ENCODE assay signal across 9 mouse cellular contexts in the genomic region with DNA sequence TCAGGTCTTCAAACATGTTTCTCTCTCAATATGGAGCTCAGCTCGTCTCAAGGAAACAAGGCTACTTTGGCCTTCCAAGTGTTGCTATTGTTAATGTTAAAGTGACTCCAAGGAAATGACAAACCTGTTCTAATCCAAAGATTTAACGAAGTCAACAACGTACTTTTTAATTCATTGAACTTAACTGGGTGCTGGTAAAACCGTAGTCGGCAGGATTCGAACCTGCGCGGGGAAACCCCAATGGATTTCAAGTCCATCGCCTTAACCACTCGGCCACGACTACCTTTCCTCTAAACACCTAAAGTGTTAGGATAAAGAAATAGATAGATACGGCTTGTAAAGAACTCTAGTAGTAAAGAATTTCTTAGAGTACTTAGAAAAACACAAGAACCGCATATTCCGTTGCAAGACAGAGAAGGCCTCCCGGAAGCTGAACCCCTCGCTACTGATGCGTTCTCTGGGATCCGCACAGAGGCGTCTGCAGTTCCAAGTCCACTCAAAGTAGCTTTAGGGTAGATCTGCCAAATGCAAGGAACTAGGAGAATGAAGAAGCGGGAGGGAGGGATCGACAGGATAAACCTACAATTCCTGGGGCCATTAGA. TPM values are rescaled to one million over a fixed set of nuclear protein-coding genes. Genes with fewer than 3 reads are reported as not detected.
DNase-seq lines count a peak whose midpoint lies in the region; ATAC-seq and TF ChIP-seq lines count a peak whose summit lies in the region.
"Had no signal": no experiment of that assay in that cellular context is flagged by ENCODE, and none has a peak within 500 bp of the region (broad histone marks: within the 10 kb centered on the region; RNA-seq: fewer than 3 reads in every experiment).

No protein-coding gene starts in this region.

- H3K27me3 ChIP-seq in hindbrain, embryonic 10.5 days (ENCODE audit: insufficient read depth, poor library complexity, severe bottlenecking): 0 out of 2 replicates have a peak, but pooled peaks cover 18% of the 10 kb centered on the region
- H3K27me3 ChIP-seq in hindbrain, embryonic 14.5 days (ENCODE audit: control insufficient read depth, insufficient read depth, low read length): peaks cover 46% of the 10 kb centered on the region
- peaks cover 12% of the 10 kb centered on the region; the same call in 1 of the 2 replicates for H3K27me3 ChIP-seq in embryonic facial prominence, embryonic 13.5 days
- H3K27me3 ChIP-seq in liver, embryonic 14.5 days (ENCODE audit: control insufficient read depth, insufficient read depth, low read length): no peaks in the 10 kb centered on the region

- no peaks in the 10 kb centered on the region for H3K9me3 ChIP-seq in hindbrain, embryonic 10.5 days
- no peaks in the 10 kb centered on the region for H3K9me3 ChIP-seq in hindbrain, embryonic 14.5 days (ENCODE audit: control insufficient read depth, low read length)
- no peaks in the 10 kb centered on the region for H3K9me3 ChIP-seq in embryonic facial prominence, embryonic 13.5 days
- H3K9me3 ChIP-seq in liver, embryonic 14.5 days (ENCODE audit: control insufficient read depth, low read length): no peaks in the 10 kb centered on the region

- TF ChIP-seq EP300 in liver, embryonic 14.5 days (IDR thresholded peaks at IDR 0.05; ENCODE audit: low read depth): no peak

- peak; percentile 61 for DNase-seq in hindbrain, embryonic 10.5 days (ENCODE audit: low spot score)
- no peak for DNase-seq in hindbrain, embryonic 14.5 days (ENCODE audit: low spot score)
- peak; percentile 93 for DNase-seq in ES-CJ7 (ENCODE audit: low read depth, low spot score)
- DNase-seq in liver, embryonic 14.5 days (ENCODE audit: low read depth in 3 of 3, low spot score in 3 of 3): no peak
- no peak for DNase-seq in adrenal gland, adult (ENCODE audit: inconsistent age in 2 of 2, low spot score in 1 of 2)
- no peak for DNase-seq in adrenal gland, postnatal 25 days
- no peak for DNase-seq in left cerebral cortex, adult 11 months (ENCODE audit: low spot score)
- DNase-seq: lung, postnatal 36 days had no signal

- H3K4me3 ChIP-seq in hindbrain, embryonic 10.5 days: peak overlapping the region; percentile 44
- no peak overlapping the region for H3K4me3 ChIP-seq in hindbrain, embryonic 14.5 days (replicated peaks; ENCODE audit: low read length)
- H3K4me3 ChIP-seq in embryonic facial prominence, embryonic 13.5 days: peak overlapping the region; percentile 18; the same call in 1 of the 2 replicates
- peak overlapping the region; percentile 44 to 72 for H3K4me3 ChIP-seq in liver, embryonic 14.5 days (ENCODE audit: insufficient read depth in 1 of 2, low read depth in 2 of 2, low read length in 2 of 2)

- 1% methylated on average over 21 of the region's 21 CpGs for WGBS in hindbrain, embryonic 10.5 days
- WGBS in hindbrain, embryonic 14.5 days: 5% methylated on average over 21 of the region's 21 CpGs
- WGBS in embryonic facial prominence, embryonic 13.5 days: 5% methylated on average over 21 of the region's 21 CpGs
- WGBS in liver, embryonic 14.5 days (ENCODE audit: insufficient replicate concordance): 2% methylated on average over 21 of the region's 21 CpGs

- no peak for TF ChIP-seq CTCF in liver, embryonic 14.5 days (IDR thresholded peaks at IDR 0.05; ENCODE audit: low read depth)

- ATAC-seq in hindbrain, embryonic 14.5 days (ENCODE audit: low FRiP score): no peak
- no peak for ATAC-seq in embryonic facial prominence, embryonic 13.5 days (ENCODE audit: insufficient number of reproducible peaks, insufficient read depth, low FRiP score, low TSS enrichment, low read depth)
- peak; percentile 69 for ATAC-seq in liver, embryonic 14.5 days (ENCODE audit: insufficient read depth)

- peaks cover 10% of the 10 kb centered on the region for H3K4me1 ChIP-seq in hindbrain, embryonic 10.5 days (replicated peaks)
- H3K4me1 ChIP-seq in hindbrain, embryonic 14.5 days (replicated peaks; ENCODE audit: control insufficient read depth, insufficient read depth, low read length): no peaks in the 10 kb centered on the region
- H3K4me1 ChIP-seq in embryonic facial prominence, embryonic 13.5 days: 0 out of 2 replicates have a peak, but pooled peaks cover 2% of the 10 kb centered on the region
- H3K4me1 ChIP-seq in liver, embryonic 14.5 days (replicated peaks; ENCODE audit: control insufficient read depth in 2 of 2, insufficient read depth in 2 of 2, low read length in 1 of 2): peaks cover 5 to 10% of the 10 kb centered on the region in 2 experiments; a peak in 3 of 4 replicates

- no peak overlapping the region for H3K9ac ChIP-seq in hindbrain, embryonic 14.5 days
- H3K9ac ChIP-seq in embryonic facial prominence, embryonic 13.5 days: no peak overlapping the region
- peak overlapping the region; percentile 48 for H3K9ac ChIP-seq in liver, embryonic 14.5 days (replicated peaks)

- no peaks in the 10 kb centered on the region for H3K36me3 ChIP-seq in hindbrain, embryonic 10.5 days
- no peaks in the 10 kb centered on the region for H3K36me3 ChIP-seq in hindbrain, embryonic 14.5 days (replicated peaks; ENCODE audit: control insufficient read depth, insufficient read depth)
- no peaks in the 10 kb centered on the region for H3K36me3 ChIP-seq in embryonic facial prominence, embryonic 13.5 days
- H3K36me3 ChIP-seq in liver, embryonic 14.5 days (replicated peaks; ENCODE audit: control insufficient read depth, insufficient read depth, low read depth): no peaks in the 10 kb centered on the region

- H3K4me2 ChIP-seq in hindbrain, embryonic 14.5 days (replicated peaks): no peak overlapping the region
- H3K4me2 ChIP-seq in embryonic facial prominence, embryonic 13.5 days: peak overlapping the region; percentile 43
- peak overlapping the region; percentile 71 for H3K4me2 ChIP-seq in liver, embryonic 14.5 days (ENCODE audit: low read depth)

- no peak overlapping the region for H3K27ac ChIP-seq in hindbrain, embryonic 10.5 days
- H3K27ac ChIP-seq in hindbrain, embryonic 14.5 days: no peak overlapping the region
- H3K27ac ChIP-seq in embryonic facial prominence, embryonic 13.5 days: no peak overlapping the region
- H3K27ac ChIP-seq in liver, embryonic 14.5 days: no peak overlapping the region

RNA-seq across cellular contexts. Expression of a gene that starts 20.1 kb away (rescaled TPM):
- polyA plus RNA-seq in hindbrain, embryonic 10.5 days (2016; fragmentation: Nextera tagmentation; extraction: Ambion mirVana): 20.6 and 24.7 TPM in 2 replicates
- polyA plus RNA-seq in hindbrain, embryonic 14.5 days (2014; fragmentation: Nextera tagmentation; extraction: Ambion mirVana): 14.9 and 18.2 TPM in 2 replicates
- 16.8 and 18.0 TPM in 2 replicates for polyA plus RNA-seq in embryonic facial prominence, embryonic 13.5 days (2015; fragmentation: Nextera tagmentation; extraction: Ambion mirVana)
- 0.30 and 0.41 TPM in 2 replicates for polyA plus RNA-seq in liver, embryonic 14.5 days (2012; rRNA removed)
- polyA plus RNA-seq in liver, embryonic 14.5 days (2014; fragmentation: Nextera tagmentation; extraction: Ambion mirVana): 0.50 and 0.82 TPM in 2 replicates
- total RNA-seq in adrenal gland, postnatal 25 days (2021): 2.0 and 2.1 TPM in 2 replicates

RNA-seq across cellular contexts. Expression of a gene that starts 56.2 kb away (rescaled TPM):
- polyA plus RNA-seq in hindbrain, embryonic 10.5 days (2016; fragmentation: Nextera tagmentation; extraction: Ambion mirVana): 0.07 TPM in 1 of 2 replicates, not detected in the other
- not detected in 2 replicates for polyA plus RNA-seq in hindbrain, embryonic 14.5 days (2014; fragmentation: Nextera tagmentation; extraction: Ambion mirVana)
- 0.31 TPM in 1 of 2 replicates, not detected in the other for polyA plus RNA-seq in embryonic facial prominence, embryonic 13.5 days (2015; fragmentation: Nextera tagmentation; extraction: Ambion mirVana)
- not detected in 2 replicates for polyA plus RNA-seq in liver, embryonic 14.5 days (2012; rRNA removed)
- not detected in 2 replicates for polyA plus RNA-seq in liver, embryonic 14.5 days (2014; fragmentation: Nextera tagmentation; extraction: Ambion mirVana)
- not detected in 2 replicates for total RNA-seq in adrenal gland, postnatal 25 days (2021)

Comparison
In these comparisons a context has a peak if more than half of its experiments do, and no peak if none do; other contexts are left out.
1. DNase-seq: peak in hindbrain, embryonic 10.5 days (single experiment) and ES-CJ7 (single experiment); none in hindbrain, embryonic 14.5 days (single experiment), liver, embryonic 14.5 days (0 of 3), adrenal gland, adult (0 of 2), adrenal gland, postnatal 25 days (single experiment) and left cerebral cortex, adult 11 months (single experiment).